Mouse (Mus musculus) heart, postnatal 4 days (tissue): ENCODE data around the gene Trove2. TPM values are rescaled to one million over a fixed set of nuclear protein-coding genes. Genes with fewer than 3 reads are reported as not detected.
"Not testable (repeated sequence)": the region's sequence is repeated elsewhere in the genome, so short reads cannot be mapped to it uniquely, and the experiment has no call there.

Source experiments
- DNase-seq: peaks from one replicate; pipeline ENCODE4 v3.0.0; 2021
- total RNA-seq, 2 experiments: library from RNA; stranded (reverse); gene quantifications; 2 replicates each; pipeline ENCODE4 v1.2.3; 2021

The Trove2 gene
- total RNA-seq, 2 experiments from 2014 or later = 11.7 to 12.2 TPM

- DNase-seq = no peak
Measured at GRCm38 (mm10) chr1:143738811-143739210, 38.1 kb downstream of the Trove2 start.

- no peak for DNase-seq
Measured at GRCm38 (mm10) chr1:143733914-143734410, 42.9 kb downstream of the Trove2 start.

- DNase-seq = no peak
Measured at GRCm38 (mm10) chr1:143731691-143732090, 45.2 kb downstream of the Trove2 start.

GRCm38 (mm10) chr1:143730899-143731298 lies 46.0 kb downstream of the Trove2 start:
- DNase-seq = peak; percentile 14

- no peak for DNase-seq
Measured at GRCm38 (mm10) chr1:143727701-143728445, 49.0 kb downstream of the Trove2 start.

- DNase-seq = no peak
Measured at GRCm38 (mm10) chr1:143724456-143725064, 52.3 kb downstream of the Trove2 start.

GRCm38 (mm10) chr1:143716038-143716437 lies 60.8 kb downstream of the Trove2 start, which contains the start of gene Glrx2:
Glrx2 (plus strand) TSS chr1:143716338.
- DNase-seq = not testable (repeated sequence)

- no peak for DNase-seq
Measured at GRCm38 (mm10) chr1:143710627-143710976, 66.3 kb downstream of the Trove2 start.

- DNase-seq = no peak
Measured at GRCm38 (mm10) chr1:143709966-143710626, 66.8 kb downstream of the Trove2 start.

- DNase-seq = no peak
Measured at GRCm38 (mm10) chr1:143708361-143708760, 68.5 kb downstream of the Trove2 start.

- peak; percentile 12 for DNase-seq
Measured at GRCm38 (mm10) chr1:143707006-143707405, 69.9 kb downstream of the Trove2 start.

GRCm38 (mm10) chr1:143702741-143703262 lies 74.1 kb downstream of the Trove2 start, which contains the start of gene Cdc73:
Cdc73 (minus strand) TSS chr1:143702893.
- DNase-seq = peak; percentile 93

GRCm38 (mm10) chr1:143702141-143702740 lies 74.6 kb downstream of the Trove2 start:
- DNase-seq = no peak

GRCm38 (mm10) chr1:143701736-143702135 lies 75.1 kb downstream of the Trove2 start:
- no peak for DNase-seq

Other genes with a start within 250 kb of the Trove2 start
- under 1 TPM; 0.09 to 0.10 TPM for gene B3galt2, start 136.4 kb downstream of the Trove2 start, total RNA-seq
- gene Cdc73, start 74.2 kb downstream of the Trove2 start, total RNA-seq = 10 to 100 TPM; 47.5 to 53.8 TPM
- 10 to 100 TPM; 70.0 to 70.7 TPM for gene Glrx2, start 60.7 kb downstream of the Trove2 start, total RNA-seq
- 10 to 100 TPM; 23.9 to 24.1 TPM for gene Uchl5, start 204 bp upstream of the Trove2 start, total RNA-seq
- gene Rgs2, start 227.1 kb upstream of the Trove2 start, total RNA-seq = 10 to 100 TPM; 51.0 to 68.0 TPM